Mouse (Mus musculus) lung, postnatal 0 days (tissue): ENCODE measurements around the gene Thsd7a. TPM values are rescaled to one million over a fixed set of nuclear protein-coding genes. Genes with fewer than 3 reads are reported as not detected.

ENCODE experiments used
- ATAC-seq: fragments of 200-750 bp; cut with Nextera tagmentation; 2 replicates; pipeline ENCODE4 v1.8.0; 2017; ENCODE audit warnings: moderate library complexity
- DNase-seq: peaks from one replicate; pipeline ENCODE4 v3.0.0-alpha.2; 2016; ENCODE audit warnings: low spot score
- H3K27ac ChIP-seq: fragments of 300-500 bp; sonication (generic); 2 replicates; pipeline ENCODE4 v1.5.1; 2014; ENCODE audit warnings: antibody characterized with exemption, mild to moderate bottlenecking, low read length, mixed read lengths
- H3K27me3 ChIP-seq: fragments of 300-500 bp; sonication (generic); replicated peaks from 2 replicates; pipeline ENCODE4 v1.6.1; 2014; ENCODE audit warnings: low read length, mixed read lengths; ENCODE audit not compliant: insufficient read depth
- H3K36me3 ChIP-seq: fragments of 300-500 bp; sonication (generic); 2 replicates; pipeline ENCODE4 v1.6.1; 2014; ENCODE audit warnings: low read length, mixed read lengths; ENCODE audit not compliant: insufficient read depth
- H3K4me1 ChIP-seq: fragments of 300-500 bp; sonication (generic); 2 replicates; pipeline ENCODE4 v1.6.1; 2014; ENCODE audit warnings: antibody characterized with exemption, low read depth, low read length, mixed read lengths; ENCODE audit not compliant: insufficient read depth
- H3K4me2 ChIP-seq: fragments of 300-500 bp; sonication (generic); replicated peaks from 2 replicates; pipeline ENCODE4 v1.6.1; 2014; ENCODE audit warnings: low read depth, mild to moderate bottlenecking, low read length, moderate library complexity, mixed read lengths
- H3K4me3 ChIP-seq: fragments of 300-500 bp; sonication (generic); 2 replicates; pipeline ENCODE4 v1.5.1; 2014; ENCODE audit warnings: low read depth, low read length
- H3K9ac ChIP-seq: fragments of 300-500 bp; sonication (generic); replicated peaks from 2 replicates; pipeline ENCODE4 v1.6.1; 2014; ENCODE audit warnings: low read depth, mild to moderate bottlenecking
- H3K9me3 ChIP-seq: fragments of 300-500 bp; sonication (generic); 2 replicates; pipeline ENCODE4 v1.6.1; 2016; ENCODE audit warnings: low read length, mixed read lengths
- CTCF ChIP-seq: IDR thresholded peaks from 2 replicates; pipeline ENCODE4 v1.5.1; 2016; ENCODE audit warnings: antibody characterized with exemption, mild to moderate bottlenecking
- EP300 ChIP-seq: IDR thresholded peaks from 2 replicates; pipeline ENCODE4 v1.6.1; 2016; ENCODE audit warnings: antibody characterized with exemption, mild to moderate bottlenecking, control low read depth
- WGBS: fragments of 180-500 bp; shearing (Covaris S2); extraction: QIAGEN DNeasy Blood & Tissue Kit; methylation state at CpG from one replicate; pipeline ENCODE4 v1.1.7; 2014; 5-methylcytosine and 5-hydroxymethylcytosine counted together
- polyA plus RNA-seq: library from polyadenylated mRNA; unstranded; fragments of >200 nt; fragmentation: Nextera tagmentation; extraction: Ambion mirVana; gene quantifications from 2 replicates; pipeline ENCODE4 v1.2.1, GENCODE M21; 2015

Gene Thsd7a
- polyA plus RNA-seq, 1 experiment from 2014 or later = 2.8 TPM

GRCm38 (mm10) chr6:12445486-12445885, 303.7 kb downstream of the Thsd7a start:
- Histone ChIP-seq H3K4me3 (no peak overlapping the region), H3K4me2 (no peak overlapping the region), H3K9ac (no peak overlapping the region), H3K9me3 (no peaks in the 10 kb centered on the region), H3K27me3 (no peaks in the 10 kb centered on the region), H3K27ac (no peak overlapping the region), H3K4me1 (no peaks in the 10 kb centered on the region), H3K36me3 (no peaks in the 10 kb centered on the region)
- TF ChIP-seq EP300 (no peak), CTCF (no peak)
- DNase-seq = no peak
- WGBS = 94% methylated on average over 2 of the region's 2 CpGs
- ATAC-seq = no peak

- no peak for DNase-seq
- H3K9ac ChIP-seq = no peak overlapping the region
- no peaks in the 10 kb centered on the region for H3K9me3 ChIP-seq
- H3K4me1 ChIP-seq = no peaks in the 10 kb centered on the region
- no peaks in the 10 kb centered on the region for H3K36me3 ChIP-seq
- no peak for ATAC-seq
- H3K27ac ChIP-seq = no peak overlapping the region
- no peak overlapping the region for H3K4me3 ChIP-seq
- no peaks in the 10 kb centered on the region for H3K27me3 ChIP-seq
- TF ChIP-seq EP300 (no peak), CTCF (no peak)
- H3K4me2 ChIP-seq = no peak overlapping the region
These were observed 309.6 kb downstream of the Thsd7a start for GRCm38 (mm10) chr6:12439561-12439960.

GRCm38 (mm10) chr6:12419070-12419469, 330.1 kb downstream of the Thsd7a start:
- no peak overlapping the region for H3K4me2 ChIP-seq
- no peaks in the 10 kb centered on the region for H3K36me3 ChIP-seq
- TF ChIP-seq EP300 (no peak), CTCF (0 out of 2 replicates have a peak, but pooled peaks have one; percentile 11)
- ATAC-seq = no peak
- WGBS = 87% methylated on average over 10 of the region's 10 CpGs
- H3K9me3 ChIP-seq = no peaks in the 10 kb centered on the region
- no peak for DNase-seq
- H3K4me1 ChIP-seq = no peaks in the 10 kb centered on the region
- no peak overlapping the region for H3K27ac ChIP-seq
- no peaks in the 10 kb centered on the region for H3K27me3 ChIP-seq
- no peak overlapping the region for H3K9ac ChIP-seq
- H3K4me3 ChIP-seq = no peak overlapping the region

- H3K27me3 ChIP-seq = no peaks in the 10 kb centered on the region
- DNase-seq (no peak), ATAC-seq (no peak)
- no peak overlapping the region for H3K4me3 ChIP-seq
- WGBS = 64% methylated on average over 4 of the region's 4 CpGs
- TF ChIP-seq CTCF (no peak), EP300 (no peak)
- H3K4me1 ChIP-seq = no peaks in the 10 kb centered on the region
- H3K36me3 ChIP-seq = no peaks in the 10 kb centered on the region
- H3K4me2 ChIP-seq = no peak overlapping the region
- H3K27ac ChIP-seq = no peak overlapping the region
- H3K9me3 ChIP-seq = no peaks in the 10 kb centered on the region
- H3K9ac ChIP-seq = no peak overlapping the region
These were observed 332.2 kb downstream of the Thsd7a start for GRCm38 (mm10) chr6:12416976-12417375.

- Histone ChIP-seq H3K9ac (no peak overlapping the region), H3K4me2 (no peak overlapping the region), H3K36me3 (no peaks in the 10 kb centered on the region), H3K4me1 (no peaks in the 10 kb centered on the region), H3K27ac (no peak overlapping the region), H3K9me3 (no peaks in the 10 kb centered on the region), H3K27me3 (no peaks in the 10 kb centered on the region), H3K4me3 (no peak overlapping the region)
- 79% methylated on average over 2 of the region's 2 CpGs for WGBS
- ATAC-seq = no peak
- no peak for TF ChIP-seq CTCF
- no peak for DNase-seq
These were observed 344.8 kb downstream of the Thsd7a start for GRCm38 (mm10) chr6:12404441-12404840.

- no peak overlapping the region for H3K27ac ChIP-seq
- H3K4me2 ChIP-seq = no peak overlapping the region
- TF ChIP-seq CTCF (no peak), EP300 (no peak)
- WGBS = 94% methylated on average over 1 of the region's 1 CpGs
- no peak overlapping the region for H3K4me3 ChIP-seq
- H3K4me1 ChIP-seq = no peaks in the 10 kb centered on the region
- no peaks in the 10 kb centered on the region for H3K36me3 ChIP-seq
- DNase-seq (no peak), ATAC-seq (no peak)
- no peaks in the 10 kb centered on the region for H3K9me3 ChIP-seq
- no peak overlapping the region for H3K9ac ChIP-seq
- H3K27me3 ChIP-seq = no peaks in the 10 kb centered on the region
These were observed 346.2 kb downstream of the Thsd7a start for GRCm38 (mm10) chr6:12402996-12403395.

- no peak overlapping the region for H3K9ac ChIP-seq
- no peak overlapping the region for H3K4me2 ChIP-seq
- H3K4me3 ChIP-seq = no peak overlapping the region
- no peaks in the 10 kb centered on the region for H3K9me3 ChIP-seq
- H3K27ac ChIP-seq = no peak overlapping the region
- H3K27me3 ChIP-seq = no peaks in the 10 kb centered on the region
- no peaks in the 10 kb centered on the region for H3K36me3 ChIP-seq
- TF ChIP-seq EP300 (no peak), CTCF (no peak)
- H3K4me1 ChIP-seq = no peaks in the 10 kb centered on the region
- no peak for ATAC-seq
- 80% methylated on average over 8 of the region's 8 CpGs for WGBS
- no peak for DNase-seq
These were observed 351.3 kb downstream of the Thsd7a start for GRCm38 (mm10) chr6:12397776-12398522.
